ENCODE assay signal across 12 mouse cellular contexts in the genomic region with DNA sequence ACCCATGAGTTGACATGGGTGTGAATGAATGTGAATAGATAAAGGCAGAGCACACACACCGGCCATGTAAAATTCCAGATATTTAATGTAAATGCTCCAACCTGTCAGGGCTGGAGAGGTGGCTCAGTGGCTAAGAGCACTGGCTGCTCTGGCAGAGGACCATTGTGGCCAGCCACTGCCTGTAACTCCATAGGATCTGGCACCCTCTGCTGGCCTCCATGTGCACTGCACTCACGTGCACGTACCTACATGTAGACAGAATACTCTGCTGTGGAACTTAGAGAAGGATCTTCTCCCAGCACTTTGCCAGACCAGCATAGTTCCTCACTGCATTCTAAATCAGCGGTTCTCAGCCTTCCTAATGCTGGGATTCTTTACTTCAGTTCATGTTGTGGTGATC.
A peak's percentile ranks its signal among the peaks of the same experiment; 100 is the strongest.
DNase-seq lines count a peak whose midpoint lies in the region; ATAC-seq and TF ChIP-seq lines count a peak whose summit lies in the region.
"Had no signal": no experiment of that assay in that cellular context is flagged by ENCODE, and none has a peak within 500 bp of the region (broad histone marks: within the 10 kb centered on the region; RNA-seq: fewer than 3 reads in every experiment).

No protein-coding gene starts in this region.

- no peak overlapping the region for H3K27ac ChIP-seq in cortical plate, adult 2 months (ENCODE audit: insufficient read depth, low read length)
- H3K27ac ChIP-seq: forebrain, embryonic 12.5 days; heart, embryonic 15.5 days; midbrain, embryonic 10.5 days had no signal

- no peak for TF ChIP-seq POLR2A in cortical plate, adult 2 months (IDR thresholded peaks at IDR 0.05; ENCODE audit: extremely low read depth, insufficient read depth, low read length)

- DNase-seq in adrenal gland, postnatal 14 days = peak; percentile 11
- no peak for DNase-seq in adrenal gland, adult 18-20 months (ENCODE audit: low spot score in 2 of 2)
- DNase-seq in kidney, postnatal 4 days = peak; percentile 27 to 35
- no peak for DNase-seq in kidney, adult 18-20 months
- peak; percentile 9 for DNase-seq in 3T3-L1 (ENCODE audit: low read depth, low spot score)
- DNase-seq in adrenal gland, adult (ENCODE audit: inconsistent age in 2 of 2, low spot score in 1 of 2) = no peak
- DNase-seq: adrenal gland, postnatal 36 days had no signal

- no peak for ATAC-seq in erythroblast, adult 5-6 weeks (replicated peaks; ENCODE audit: low FRiP score, poor library complexity, severe bottlenecking)

- H3K4me1 ChIP-seq in cortical plate, adult 2 months (ENCODE audit: control insufficient read depth, insufficient read depth, low read length) = no peaks in the 10 kb centered on the region; the same call in 1 of the 2 replicates
- H3K4me1 ChIP-seq: forebrain, embryonic 12.5 days; heart, embryonic 15.5 days; midbrain, embryonic 10.5 days had no signal

- TF ChIP-seq CTCF in cortical plate, adult 2 months (IDR thresholded peaks at IDR 0.05; ENCODE audit: extremely low read depth, insufficient read depth, low read length) = 0 out of 2 replicates have a peak, but pooled peaks have one; percentile 13

- H3K4me3 ChIP-seq in cortical plate, adult 2 months (ENCODE audit: insufficient read depth, low read length) = no peak overlapping the region
- H3K4me3 ChIP-seq: forebrain, embryonic 12.5 days; heart, embryonic 15.5 days; midbrain, embryonic 10.5 days had no signal

Comparison
In these comparisons a context has a peak if more than half of its experiments do, and no peak if none do; other contexts are left out.
1. DNase-seq: peak in adrenal gland, postnatal 14 days (single experiment), kidney, postnatal 4 days (2 of 2) and 3T3-L1 (single experiment); none in adrenal gland, adult 18-20 months (0 of 2), kidney, adult 18-20 months (single experiment) and adrenal gland, adult (0 of 2).